Mouse (Mus musculus) liver, postnatal 0 days (tissue): ENCODE measurements around the gene Dlgap3. TPM values are rescaled to one million over a fixed set of nuclear protein-coding genes. Genes with fewer than 3 reads are reported as not detected.
A peak's percentile ranks its signal among the peaks of the same experiment; 100 is the strongest.

ENCODE experiments used
- ATAC-seq: fragments of 200-750 bp; cut with Nextera tagmentation; 2 replicates; pipeline ENCODE4 v1.8.0; 2017; ENCODE audit warnings: mild to moderate bottlenecking, moderate library complexity
- DNase-seq: peaks from one replicate; pipeline ENCODE4 v3.0.0-alpha.2; 2016
- H3K27ac ChIP-seq: fragments of 300-500 bp; sonication (generic); 2 replicates; pipeline ENCODE4 v1.5.1; 2014; ENCODE audit warnings: antibody characterized with exemption, moderate library complexity, mild to moderate bottlenecking, low read depth
- H3K27me3 ChIP-seq: fragments of 300-500 bp; sonication (generic); 2 replicates; pipeline ENCODE4 v1.6.1; 2014; ENCODE audit warnings: low read length, control low read depth, mixed read lengths; ENCODE audit not compliant: insufficient read depth
- H3K36me3 ChIP-seq: fragments of 300-500 bp; sonication (generic); replicated peaks from 2 replicates; pipeline ENCODE4 v1.6.1; 2014; ENCODE audit warnings: mild to moderate bottlenecking, control low read depth, low read length, moderate library complexity, mixed read lengths; ENCODE audit not compliant: insufficient read depth
- H3K4me1 ChIP-seq: fragments of 300-500 bp; sonication (generic); 2 replicates; pipeline ENCODE4 v1.6.1; 2014; ENCODE audit warnings: antibody characterized with exemption, mild to moderate bottlenecking, control low read depth; ENCODE audit not compliant: insufficient read depth
- H3K4me2 ChIP-seq: fragments of 300-500 bp; sonication (generic); 2 replicates; pipeline ENCODE4 v1.6.1; 2014; ENCODE audit warnings: low read depth, mild to moderate bottlenecking, low read length, moderate library complexity, mixed read lengths
- H3K4me3 ChIP-seq: fragments of 300-500 bp; sonication (generic); 2 replicates; pipeline ENCODE4 v1.5.1; 2014; ENCODE audit warnings: low read depth, low read length
- H3K9ac ChIP-seq: fragments of 300-500 bp; sonication (generic); replicated peaks from 2 replicates; pipeline ENCODE4 v1.6.1; 2014; ENCODE audit warnings: mild to moderate bottlenecking, moderate library complexity
- H3K9me3 ChIP-seq: fragments of 300-500 bp; sonication (generic); 2 replicates; pipeline ENCODE4 v1.6.1; 2016; ENCODE audit warnings: mild to moderate bottlenecking, control low read depth, low read length, mixed read lengths
- CTCF ChIP-seq: sonication (generic); IDR thresholded peaks from 2 replicates; pipeline ENCODE4 v1.5.1; 2016; ENCODE audit warnings: antibody characterized with exemption, low read depth
- EP300 ChIP-seq: IDR thresholded peaks from 2 replicates; pipeline ENCODE4 v1.6.1; 2016; ENCODE audit warnings: antibody characterized with exemption, low read depth, mild to moderate bottlenecking
- WGBS: fragments of 180-500 bp; shearing (Covaris S2); extraction: QIAGEN DNeasy Blood & Tissue Kit; methylation state at CpG from one replicate; pipeline ENCODE4 v1.1.7; 2014; ENCODE audit not compliant: insufficient replicate concordance; 5-methylcytosine and 5-hydroxymethylcytosine counted together
- polyA plus RNA-seq: library from polyadenylated mRNA; unstranded; fragments of >200 nt; fragmentation: Nextera tagmentation; extraction: Ambion mirVana; gene quantifications from 2 replicates; pipeline ENCODE4 v1.2.1, GENCODE M21; 2015

The Dlgap3 gene
- polyA plus RNA-seq, 1 experiment from 2014 or later, result 0.07 TPM

DNA sequence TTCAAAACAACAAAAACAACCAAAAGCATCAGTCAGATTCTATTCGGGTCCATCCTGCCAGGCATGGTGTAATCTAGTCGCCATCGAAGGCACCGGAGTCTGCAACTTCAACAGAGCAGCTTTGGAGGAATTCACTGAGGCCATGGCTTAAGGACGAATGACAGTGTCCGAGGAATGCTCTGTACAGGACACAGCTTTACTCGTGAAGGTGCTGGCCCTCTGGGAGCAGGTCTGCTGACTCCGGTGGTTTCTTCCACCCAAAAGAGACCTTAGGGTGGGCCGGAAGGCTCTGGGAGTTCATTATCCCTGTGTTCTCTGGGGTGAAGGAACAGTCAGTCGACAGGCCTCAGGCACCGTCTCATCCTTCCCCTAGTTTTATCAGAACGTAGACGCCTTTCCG, 92.6 kb downstream of the Dlgap3 start:
- 78% methylated on average over 14 of the region's 14 CpGs for WGBS
- TF ChIP-seq CTCF, result no peak
- no peak for TF ChIP-seq EP300
- Histone ChIP-seq H3K27ac (no peak overlapping the region), H3K4me2 (no peak overlapping the region), H3K27me3 (no peaks in the 10 kb centered on the region), H3K4me1 (no peaks in the 10 kb centered on the region), H3K4me3 (no peak overlapping the region), H3K9ac (no peak overlapping the region), H3K36me3 (no peaks in the 10 kb centered on the region), H3K9me3 (no peaks in the 10 kb centered on the region)
- ATAC-seq (peak; percentile 26; the same call in 1 of the 2 replicates), DNase-seq (no peak)

- DNase-seq (peak; percentile 22), ATAC-seq (peak; percentile 75)
- TF ChIP-seq EP300 (no peak), CTCF (no peak)
- Histone ChIP-seq H3K4me2 (no peak overlapping the region), H3K36me3 (no peaks in the 10 kb centered on the region), H3K9ac (no peak overlapping the region), H3K27me3 (no peaks in the 10 kb centered on the region), H3K27ac (peak overlapping the region; percentile 17; the same call in 1 of the 2 replicates), H3K4me3 (no peak overlapping the region), H3K9me3 (no peaks in the 10 kb centered on the region), H3K4me1 (no peaks in the 10 kb centered on the region)
- 39% methylated on average over 19 of the region's 19 CpGs for WGBS
These were observed 94.6 kb downstream of the Dlgap3 start for GRCm38 (mm10) chr4:127263438-127264182.

- ATAC-seq (no peak), DNase-seq (no peak)
- no peaks in the 10 kb centered on the region for H3K27me3 ChIP-seq
- H3K4me1 ChIP-seq, result no peaks in the 10 kb centered on the region
- 48% methylated on average over 5 of the region's 5 CpGs for WGBS
- TF ChIP-seq CTCF (no peak), EP300 (no peak)
- H3K4me2 ChIP-seq, result no peak overlapping the region
- H3K36me3 ChIP-seq, result no peaks in the 10 kb centered on the region
- H3K4me3 ChIP-seq, result no peak overlapping the region
- peak overlapping the region; percentile 17; the same call in 1 of the 2 replicates for H3K27ac ChIP-seq
- H3K9me3 ChIP-seq, result no peaks in the 10 kb centered on the region
- no peak overlapping the region for H3K9ac ChIP-seq
These were observed 95.2 kb downstream of the Dlgap3 start for GRCm38 (mm10) chr4:127264183-127264554.

GRCm38 (mm10) chr4:127278451-127279001, 109.5 kb downstream of the Dlgap3 start:
- no peak for DNase-seq
- Histone ChIP-seq H3K27me3 (no peaks in the 10 kb centered on the region), H3K36me3 (no peaks in the 10 kb centered on the region), H3K4me3 (no peak overlapping the region), H3K9me3 (no peaks in the 10 kb centered on the region), H3K27ac (no peak overlapping the region), H3K4me1 (no peaks in the 10 kb centered on the region), H3K9ac (no peak overlapping the region), H3K4me2 (no peak overlapping the region)
- 56% methylated on average over 9 of the region's 9 CpGs for WGBS
- TF ChIP-seq CTCF, result no peak
- no peak for TF ChIP-seq EP300
- 0 out of 2 replicates have a peak, but pooled peaks have one; percentile 23 for ATAC-seq

DNA sequence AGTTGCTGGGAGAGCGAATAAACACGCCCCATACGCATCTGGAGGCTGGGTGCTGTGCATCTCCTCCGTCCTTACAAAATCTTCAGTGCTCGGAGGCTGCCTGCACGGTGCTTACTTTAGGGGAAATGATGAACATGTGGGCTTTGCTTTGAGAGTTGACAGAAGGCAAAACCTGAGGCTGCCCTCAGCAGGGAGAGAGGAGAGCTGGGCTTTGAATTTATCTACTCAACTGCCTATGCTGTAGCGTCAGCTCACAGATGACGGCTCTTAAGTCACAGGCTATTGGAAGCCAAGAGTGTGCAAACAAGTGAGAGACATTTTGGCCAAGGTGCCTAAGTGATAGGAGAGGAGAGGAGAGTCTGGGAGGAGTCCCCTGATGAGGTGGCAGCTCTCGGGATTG, 110.2 kb downstream of the Dlgap3 start:
- DNase-seq (no peak), ATAC-seq (no peak)
- Histone ChIP-seq H3K27ac (no peak overlapping the region), H3K9ac (no peak overlapping the region), H3K9me3 (no peaks in the 10 kb centered on the region), H3K4me3 (no peak overlapping the region), H3K27me3 (no peaks in the 10 kb centered on the region), H3K4me2 (no peak overlapping the region), H3K4me1 (no peaks in the 10 kb centered on the region), H3K36me3 (no peaks in the 10 kb centered on the region)
- WGBS, result 72% methylated on average over 9 of the region's 9 CpGs
- TF ChIP-seq EP300, result no peak
- TF ChIP-seq CTCF, result no peak

Other genes starting within 250 kb of the Dlgap3 start
- gene Zmym4, start 201.1 kb upstream of the Dlgap3 start, polyA plus RNA-seq, result 2.9 and 4.4 TPM in 2 replicates
- 26.2 and 32.2 TPM in 2 replicates for gene Sfpq, start 147.9 kb upstream of the Dlgap3 start, polyA plus RNA-seq
- 5.7 and 5.9 TPM in 2 replicates for gene Zmym1, start 108.1 kb upstream of the Dlgap3 start, polyA plus RNA-seq
- 2.2 TPM in 2 replicates for gene Zmym6, start 91.8 kb upstream of the Dlgap3 start, polyA plus RNA-seq
- 6.7 and 7.7 TPM in 2 replicates for gene Tmem35b, start 45.5 kb upstream of the Dlgap3 start, polyA plus RNA-seq
- gene Smim12, start 74.6 kb downstream of the Dlgap3 start, polyA plus RNA-seq, result 33.9 and 35.0 TPM in 2 replicates
- gene Gja4, start 144.8 kb downstream of the Dlgap3 start, polyA plus RNA-seq, result 2.7 and 3.1 TPM in 2 replicates
- gene Gjb3, start 161.6 kb downstream of the Dlgap3 start, polyA plus RNA-seq, result 0.24 and 0.34 TPM in 2 replicates
- gene Gjb4, start 184.9 kb downstream of the Dlgap3 start, polyA plus RNA-seq, result not detected in 2 replicates
- gene Gjb5, start 189.0 kb downstream of the Dlgap3 start, polyA plus RNA-seq, result 0.06 and 0.14 TPM in 2 replicates